Mouse (Mus musculus) liver, postnatal 0 days (tissue): ENCODE data around the gene Avpi1.

Source experiments
- CTCF ChIP-seq: sonication (generic); IDR thresholded peaks from 2 replicates; pipeline ENCODE4 v1.5.1; 2016; ENCODE audit warnings: antibody characterized with exemption, low read depth
- EP300 ChIP-seq: IDR thresholded peaks from 2 replicates; pipeline ENCODE4 v1.6.1; 2016; ENCODE audit warnings: antibody characterized with exemption, low read depth, mild to moderate bottlenecking

DNA sequence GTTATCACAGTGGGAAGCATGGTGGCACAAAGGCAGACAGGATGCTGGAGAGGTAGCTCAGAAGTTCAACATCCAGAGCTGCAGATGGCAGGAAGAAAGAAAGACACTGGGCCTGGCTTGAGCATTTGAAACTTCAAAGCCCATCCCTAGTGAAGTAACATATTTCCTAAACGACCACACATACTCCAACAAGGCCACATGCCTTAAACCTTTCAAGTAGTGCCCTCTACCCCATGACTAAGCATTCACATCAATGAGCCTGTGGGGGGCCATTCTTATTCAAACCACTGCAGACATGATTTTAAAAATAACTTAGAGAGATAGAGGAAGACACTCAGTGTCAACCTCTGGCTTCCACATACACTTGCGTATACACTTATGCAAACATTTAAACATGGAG is 13.9 kb upstream of the Avpi1 start:
- TF ChIP-seq CTCF (no peak), EP300 (no peak)
